Mouse (Mus musculus) lung, postnatal 14 days (tissue): ENCODE data around the gene Tex19.1.
"Not testable (repeated sequence)": the region's sequence is repeated elsewhere in the genome, so short reads cannot be mapped to it uniquely, and the experiment has no call there.

Source experiments
- DNase-seq: peaks from one replicate; pipeline ENCODE4 v3.0.0; 2021

Gene Tex19.1

DNA sequence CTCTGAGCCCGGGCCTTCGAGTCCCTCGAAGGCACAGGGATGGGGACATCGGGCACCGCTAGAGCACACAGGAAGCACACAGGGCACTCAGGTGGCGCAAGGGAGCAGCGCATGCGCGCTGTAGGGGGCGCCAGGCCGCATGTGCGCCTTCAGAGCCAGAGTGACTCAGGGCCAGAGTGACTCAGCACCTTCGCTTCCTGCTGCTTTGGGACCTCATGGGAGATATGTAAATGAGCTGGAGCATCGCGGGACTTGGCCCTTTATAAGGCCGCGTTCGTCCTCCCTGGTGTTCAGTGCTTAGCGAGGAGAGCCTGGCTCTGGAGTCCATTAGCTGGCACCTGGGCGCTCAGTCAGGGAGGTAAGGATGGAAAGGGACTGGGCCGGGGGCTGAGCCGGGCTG lies at the start of gene Tex19.1:
Tex19.1 (plus strand) TSS at position 279 of the 400 bp plus-strand sequence.
- DNase-seq: no peak

DNA sequence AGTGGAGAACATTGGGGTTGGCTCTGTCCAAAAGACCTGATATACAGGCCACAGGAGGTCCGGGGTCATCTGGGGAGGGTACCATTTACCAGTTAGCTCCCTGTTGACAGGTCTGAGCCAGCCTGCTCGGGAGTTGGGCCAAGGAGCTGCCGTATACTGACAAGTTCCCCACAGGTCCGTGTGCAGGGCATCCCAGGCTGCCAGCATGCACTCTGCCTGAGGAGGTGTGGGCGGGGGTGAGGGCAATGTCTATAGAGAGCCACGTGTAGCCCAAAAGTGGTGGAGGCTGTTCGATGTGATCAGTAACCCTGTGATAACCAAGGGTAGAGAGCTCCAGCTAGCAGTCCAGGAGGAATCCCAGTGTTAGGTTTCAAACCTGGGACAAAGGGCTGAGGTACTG lies 46.2 kb upstream of the Tex19.1 start:
- no peak for DNase-seq

- DNase-seq: no peak
Measured at GRCm38 (mm10) chr11:121100692-121101091, 45.3 kb upstream of the Tex19.1 start.

DNA sequence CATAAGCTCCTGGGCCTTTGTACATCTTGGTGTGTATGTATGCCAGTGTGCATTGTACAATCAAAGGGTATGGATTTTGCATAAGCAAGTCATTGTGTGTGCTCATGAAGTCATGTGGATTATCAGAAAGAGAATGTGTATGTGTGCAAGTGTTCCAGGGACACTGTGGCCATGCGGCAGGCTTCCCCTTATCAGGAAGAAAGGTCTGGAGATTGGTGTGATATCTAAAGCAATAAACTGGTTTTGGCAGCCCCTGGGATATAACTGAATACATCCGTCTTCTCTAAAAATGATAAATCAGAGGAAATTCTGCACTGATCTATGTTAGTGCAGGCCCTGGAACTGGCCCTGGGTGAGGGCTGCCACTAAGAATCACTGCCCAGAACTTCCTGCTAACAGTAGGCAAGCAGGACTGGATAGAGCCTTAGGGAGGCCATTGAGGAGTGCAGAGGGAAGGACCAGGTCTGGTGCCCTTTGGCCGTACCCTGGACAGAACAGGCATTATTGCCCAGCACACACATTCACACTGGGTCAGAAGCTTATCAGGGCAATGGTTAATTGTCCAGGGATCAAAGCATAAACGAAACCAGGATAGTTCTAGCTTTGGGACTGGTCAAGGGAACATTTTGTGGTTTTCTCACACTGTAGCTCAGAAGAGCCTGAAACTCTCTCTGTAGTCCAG lies 44.7 kb upstream of the Tex19.1 start:
- no peak for DNase-seq

DNA sequence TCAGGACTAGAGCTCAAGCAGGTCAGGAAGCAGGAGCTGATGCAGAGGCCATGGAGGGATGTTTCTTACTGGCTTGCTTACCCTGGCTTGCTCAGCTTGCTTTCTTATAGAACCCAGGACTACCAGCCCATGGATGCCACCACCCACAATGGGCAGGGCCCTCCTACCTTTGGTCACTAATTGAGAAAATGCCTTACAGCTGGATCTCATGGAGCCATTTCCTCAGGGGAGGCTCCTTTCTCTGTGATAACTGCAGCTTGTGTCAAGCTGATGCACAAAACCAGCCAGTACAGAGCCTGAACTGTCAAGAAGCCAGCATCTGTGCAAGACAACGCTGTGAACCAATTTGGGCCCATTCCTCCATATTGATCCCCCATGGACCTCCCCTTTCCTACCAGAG lies 38.7 kb upstream of the Tex19.1 start:
- DNase-seq: not testable (repeated sequence)

- peak; percentile 48 for DNase-seq
Measured at GRCm38 (mm10) chr11:121108061-121108460, 37.9 kb upstream of the Tex19.1 start.

DNA sequence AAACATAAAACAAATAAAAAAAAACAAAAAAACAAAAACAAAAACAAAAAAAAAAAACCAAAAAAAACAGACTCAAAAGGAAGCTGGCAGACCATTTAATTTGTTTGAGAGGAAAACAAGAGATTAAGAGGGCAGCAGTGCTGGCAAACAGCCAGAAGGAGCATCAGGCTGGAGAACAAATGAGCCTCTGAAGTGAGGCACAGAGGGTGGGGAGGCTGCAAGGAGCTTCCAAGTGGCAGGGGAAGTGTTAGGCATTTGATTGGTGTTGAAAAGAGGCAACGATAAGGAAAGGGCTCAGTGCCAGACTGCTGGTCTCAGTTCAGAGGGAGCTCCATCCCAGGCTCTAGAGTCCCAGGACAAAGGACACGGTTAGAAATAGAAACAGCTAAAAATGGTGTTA lies 36.0 kb upstream of the Tex19.1 start:
- DNase-seq: peak; percentile 58

GRCm38 (mm10) chr11:121111051-121111450 lies 34.9 kb upstream of the Tex19.1 start:
- DNase-seq: no peak

GRCm38 (mm10) chr11:121111601-121112000 lies 34.3 kb upstream of the Tex19.1 start:
- DNase-seq: no peak

- DNase-seq: no peak
Measured at GRCm38 (mm10) chr11:121112091-121112775, 33.7 kb upstream of the Tex19.1 start.

DNA sequence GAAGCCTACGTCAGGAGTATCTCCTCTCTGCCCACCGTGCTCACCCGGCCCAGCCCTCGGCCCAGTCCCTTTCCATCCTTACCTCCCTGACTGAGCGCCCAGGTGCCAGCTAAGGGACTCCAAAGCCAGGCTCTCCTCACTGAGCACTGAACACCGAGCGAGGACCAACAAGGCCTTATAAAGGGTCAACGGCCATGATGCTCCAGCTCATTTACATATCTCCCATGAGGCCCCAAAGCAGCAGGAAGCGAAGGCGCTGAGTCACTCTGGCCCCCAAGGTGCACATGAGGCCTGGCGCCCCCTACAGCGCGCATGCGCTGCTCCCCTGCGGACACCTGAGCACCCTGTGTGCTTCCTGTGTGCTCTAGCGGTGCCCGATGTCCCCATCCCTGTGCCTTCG lies 27.8 kb upstream of the Tex19.1 start:
- DNase-seq: no peak

DNA sequence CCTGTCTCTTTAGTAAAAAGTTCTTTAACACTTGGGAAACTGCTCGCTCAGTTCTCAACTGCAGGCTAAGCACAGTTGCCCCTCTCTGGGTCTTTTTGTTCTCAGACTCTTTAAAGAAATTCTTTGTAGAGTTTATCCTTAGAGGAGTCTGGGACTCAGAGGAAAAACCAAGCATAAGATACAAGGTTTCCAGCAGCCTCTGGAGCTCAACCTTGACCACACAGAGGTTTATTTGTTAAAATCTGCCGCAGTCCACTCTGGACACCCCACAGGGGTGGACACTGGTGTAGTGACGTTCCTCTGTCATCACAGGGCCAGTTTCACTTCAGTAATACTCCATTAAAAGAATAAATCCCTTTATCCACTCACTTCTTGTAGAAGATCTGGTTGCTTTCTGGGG lies 27.4 kb upstream of the Tex19.1 start, which contains the start of gene Tex19.2:
Tex19.2 (minus strand) TSS at position 101 of the 400 bp plus-strand sequence.
- DNase-seq: no peak

DNA sequence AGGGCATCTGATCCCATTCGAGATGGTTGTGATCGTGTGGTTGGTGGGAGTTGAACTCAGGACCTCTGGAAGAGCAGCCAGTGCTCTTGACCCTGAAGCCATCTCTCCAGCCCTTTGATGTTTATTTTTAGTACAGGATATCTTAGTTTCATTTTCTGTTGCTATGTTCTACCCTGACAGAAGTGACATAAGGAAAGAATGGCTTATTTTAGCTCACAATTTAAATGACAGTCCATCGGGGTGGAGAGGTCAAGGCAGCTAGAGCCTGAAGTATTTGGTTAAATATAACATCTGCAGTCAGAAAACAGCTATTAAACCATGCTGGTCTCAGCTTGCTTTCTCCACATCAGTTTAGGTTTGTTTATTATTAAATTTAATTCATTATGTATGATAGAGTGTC lies 24.8 kb upstream of the Tex19.1 start:
- no peak for DNase-seq

DNA sequence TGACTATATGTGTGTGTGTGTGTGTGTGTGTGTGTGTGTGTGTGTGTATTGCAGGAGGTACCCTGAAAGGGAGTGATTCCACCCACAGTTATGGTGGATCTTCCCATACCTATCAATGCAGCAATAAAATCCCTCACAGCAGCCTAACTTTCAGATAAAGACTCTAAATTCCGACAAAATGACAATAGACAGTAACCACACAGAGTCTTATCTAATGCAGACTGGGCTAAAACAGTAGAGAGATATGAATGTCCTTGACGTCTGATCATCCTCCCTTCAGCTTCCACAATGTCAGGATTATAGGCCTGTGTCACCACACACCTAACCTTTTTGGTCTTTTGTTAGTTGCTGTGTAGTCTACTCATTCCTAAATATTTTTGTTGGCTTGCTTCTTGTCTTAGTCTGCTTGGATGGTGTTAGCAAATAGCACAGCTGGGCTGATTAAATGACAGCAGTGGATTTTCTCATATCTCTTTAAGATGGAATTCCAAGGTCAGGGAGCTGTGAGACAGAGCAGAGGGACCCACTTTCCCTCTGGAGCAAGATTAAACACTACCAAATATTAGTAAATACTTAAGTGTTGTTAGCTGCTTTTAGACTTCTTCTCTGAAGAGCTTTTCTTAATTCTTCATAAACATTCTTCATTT lies 23.8 kb upstream of the Tex19.1 start:
- DNase-seq: no peak

DNA sequence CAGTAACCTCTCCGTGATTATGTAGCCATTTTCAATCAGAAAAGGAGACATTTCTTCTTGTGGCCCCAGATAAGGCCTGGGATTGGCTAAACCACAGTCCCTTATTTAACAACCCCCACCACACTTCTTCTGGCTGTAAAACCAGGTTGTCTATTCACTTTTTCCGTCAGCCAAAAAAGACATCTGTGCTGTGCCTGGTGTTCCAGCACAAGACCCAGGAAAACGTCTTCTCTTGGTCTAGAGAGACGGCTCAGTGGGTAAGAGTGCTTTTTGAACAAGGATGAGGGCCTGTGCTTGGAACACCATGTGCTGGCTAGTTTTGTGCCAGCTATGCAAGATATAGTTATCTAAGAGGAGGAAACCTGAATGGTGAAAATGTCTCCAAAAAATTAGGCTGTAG lies 22.5 kb upstream of the Tex19.1 start:
- no peak for DNase-seq

DNA sequence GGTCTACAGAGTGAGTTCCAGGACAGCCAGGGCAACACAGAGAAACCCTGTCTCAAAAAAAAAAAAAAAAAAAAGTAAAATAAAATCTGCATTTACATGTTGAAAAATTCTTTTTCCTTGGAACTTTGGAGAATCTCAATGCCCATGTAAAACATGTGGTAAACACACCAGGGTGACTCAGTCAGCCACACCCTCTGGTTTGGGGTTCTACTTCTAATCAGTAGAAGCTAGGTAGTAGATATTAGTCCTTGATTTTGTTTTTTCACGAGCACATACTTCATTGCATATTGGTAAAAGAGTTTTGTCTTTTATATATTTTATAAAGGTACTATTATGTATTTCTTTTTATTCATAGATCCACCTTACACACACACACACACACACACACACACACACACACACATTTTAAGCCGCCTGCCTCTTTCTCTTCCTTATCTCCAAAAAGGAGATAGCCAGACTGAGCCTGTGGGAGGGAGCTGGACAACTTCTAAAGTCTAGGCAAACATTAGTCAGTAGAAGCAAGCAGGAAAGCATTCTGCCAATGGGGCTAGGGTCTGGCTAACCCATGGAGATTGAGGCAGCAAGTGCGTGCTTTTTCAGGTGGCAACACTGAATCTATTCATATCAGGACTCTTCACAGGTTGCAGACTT lies 20.3 kb upstream of the Tex19.1 start:
- no peak for DNase-seq

- DNase-seq: no peak
Measured at GRCm38 (mm10) chr11:121126395-121126794, 19.5 kb upstream of the Tex19.1 start.

GRCm38 (mm10) chr11:121127441-121127840 lies 18.5 kb upstream of the Tex19.1 start:
- DNase-seq: no peak

DNA sequence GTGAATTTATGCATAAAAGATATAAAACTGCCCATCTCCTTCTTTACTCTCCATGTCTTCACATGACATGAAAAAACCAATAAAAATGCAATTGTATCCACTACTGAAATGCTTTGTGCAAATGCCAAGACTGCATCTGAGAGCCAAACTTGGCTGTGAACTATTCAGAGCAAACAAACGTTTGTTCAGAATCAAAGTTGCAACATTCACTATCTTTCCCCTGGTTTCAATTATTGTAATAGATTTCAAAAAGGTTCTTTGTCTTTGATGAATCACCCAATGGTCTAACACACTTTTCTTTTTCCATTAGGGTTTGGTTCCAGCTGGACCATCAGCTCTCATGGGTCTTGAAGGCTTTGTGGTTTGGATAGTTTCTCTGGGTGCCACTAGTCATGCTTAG lies 16.3 kb upstream of the Tex19.1 start:
- no peak for DNase-seq

DNA sequence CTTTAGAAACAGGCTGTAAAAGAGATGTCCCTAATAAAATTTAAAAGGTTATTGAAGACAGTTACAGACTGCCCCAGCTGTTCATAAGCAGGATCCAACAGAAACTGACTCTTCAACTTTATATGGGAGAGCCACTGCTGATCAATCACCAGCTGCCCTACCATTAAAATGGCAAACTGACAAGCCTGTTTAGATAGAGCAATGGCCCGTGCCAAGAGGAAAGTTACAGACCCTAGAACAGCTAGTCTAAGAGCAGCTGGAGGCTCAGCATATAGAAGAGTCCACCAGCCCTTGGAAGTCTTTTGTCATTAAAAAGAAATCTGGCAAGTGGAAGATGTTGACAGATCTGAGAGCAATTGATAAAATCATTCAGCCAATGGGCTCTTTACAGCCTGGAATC lies 11.3 kb upstream of the Tex19.1 start:
- no peak for DNase-seq

GRCm38 (mm10) chr11:121137682-121138081 lies 8.3 kb upstream of the Tex19.1 start:
- DNase-seq: no peak

DNA sequence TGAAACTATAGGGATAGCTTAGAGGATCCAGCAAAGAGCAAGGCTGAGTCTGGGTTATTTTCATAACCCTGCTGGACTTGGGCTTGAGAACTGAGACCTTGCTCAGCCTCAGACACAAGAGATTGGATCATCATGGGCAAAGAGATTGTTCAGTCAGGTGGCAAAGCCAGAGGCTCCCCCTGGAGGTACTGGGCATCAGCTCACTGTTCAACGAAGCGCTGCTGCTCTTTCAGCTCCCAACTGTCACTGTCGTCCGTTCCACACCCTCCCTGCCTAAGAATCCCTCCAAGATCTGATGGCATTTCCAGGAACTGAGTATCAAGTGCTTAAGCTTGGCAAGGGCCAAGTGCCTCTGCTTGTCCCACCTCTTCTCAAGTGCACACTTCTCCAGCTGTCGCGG lies 7.2 kb upstream of the Tex19.1 start:
- peak; percentile 16 for DNase-seq

DNA sequence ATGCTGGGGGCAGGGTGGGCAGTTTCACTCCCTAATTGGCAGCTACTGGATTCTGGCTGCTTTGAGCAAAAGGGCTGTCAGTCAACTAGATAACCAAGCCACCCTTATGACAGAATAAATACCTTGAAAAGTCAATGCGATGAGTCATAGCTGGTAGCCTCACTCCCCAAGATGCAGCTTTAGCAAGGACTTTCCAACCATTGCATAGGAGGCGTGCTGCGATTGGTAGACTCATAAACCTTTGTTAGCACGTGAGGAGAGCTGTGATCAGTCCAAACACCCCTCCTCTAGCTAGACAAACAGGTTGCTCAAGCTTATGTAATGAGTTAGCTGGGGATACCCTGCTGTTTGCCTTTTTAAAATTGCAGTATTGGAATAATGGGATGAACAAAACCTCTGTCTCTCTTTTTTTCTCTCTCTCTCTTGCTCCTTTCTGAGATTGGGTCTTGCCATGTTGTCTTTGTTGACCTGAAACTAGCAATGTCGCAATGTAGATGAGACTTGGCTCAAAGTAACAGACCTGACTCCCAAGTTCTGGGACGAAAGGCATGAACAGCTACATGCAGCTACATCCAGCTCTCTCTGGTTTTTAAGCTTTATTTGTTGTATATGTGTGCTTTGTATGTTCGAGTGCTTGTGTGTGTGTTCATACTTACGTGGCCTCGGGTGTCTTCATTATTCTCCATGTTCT lies 2.5 kb upstream of the Tex19.1 start:
- no peak for DNase-seq
